Mouse (Mus musculus): Measurements from ENCODE around the gene Crlf2. TPM values are rescaled to one million over a fixed set of nuclear protein-coding genes. Genes with fewer than 3 reads are reported as not detected.

The Crlf2 gene
- 10 to 100 TPM; 80.7 to 96.0 TPM for polyA plus RNA-seq (2017; shearing (Covaris generic))

DNA sequence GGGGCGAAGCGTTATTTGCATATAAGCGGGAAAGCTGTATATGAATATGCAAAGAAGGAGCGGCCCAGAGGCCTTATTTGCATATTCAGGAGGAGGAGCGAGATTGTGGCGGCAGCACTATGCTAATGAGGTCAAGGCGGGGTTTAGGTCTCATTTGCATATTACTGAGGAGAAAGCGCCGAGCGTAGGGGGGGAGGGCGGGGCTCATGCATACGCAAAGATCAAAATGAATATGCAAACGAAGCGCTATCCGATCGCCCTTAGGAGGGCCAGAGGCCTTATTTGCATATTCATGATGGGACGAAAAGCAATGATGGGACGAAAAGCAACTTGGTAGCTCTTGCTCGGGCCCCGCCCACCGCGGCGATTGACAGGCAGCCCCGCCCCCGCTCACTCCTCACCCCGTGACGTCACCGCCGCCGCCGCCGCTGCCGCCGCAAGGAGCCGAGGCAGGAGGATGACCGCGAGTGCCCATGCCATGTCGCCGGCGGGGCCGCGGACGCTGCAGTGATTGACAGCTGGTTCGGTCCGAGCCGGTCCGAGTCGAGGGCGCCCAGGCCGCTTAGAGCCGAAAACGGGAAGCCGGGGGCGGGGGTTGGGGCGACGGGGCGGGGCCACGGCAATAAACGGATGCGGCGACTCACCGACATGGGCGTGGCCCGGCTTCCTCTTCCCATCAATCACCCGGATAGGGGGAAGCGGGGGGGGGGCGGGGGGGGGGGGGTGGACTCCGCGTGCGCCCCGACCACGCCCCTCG is at the start of gene Crlf2:
Crlf2 (minus strand) TSS at position 590 of the 757 bp plus-strand sequence.

Other genes starting within 250 kb of the Crlf2 start
- gene Vmn2r16, start 228.8 kb downstream of the Crlf2 start, polyA plus RNA-seq (2017; shearing (Covaris generic)), result not detected
- under 1 TPM; 0.08 to 0.34 TPM for gene Vmn2r17, start 139.3 kb downstream of the Crlf2 start, polyA plus RNA-seq (2017; shearing (Covaris generic))
- gene 5430403G16Rik, start 132.0 kb upstream of the Crlf2 start, polyA plus RNA-seq (2017; shearing (Covaris generic)), result 1 to 10 TPM; 6.0 to 8.3 TPM
- gene 4930522L14Rik, start 192.9 kb upstream of the Crlf2 start, polyA plus RNA-seq (2017; shearing (Covaris generic)), result 10 to 100 TPM; 13.7 to 14.7 TPM

Measured in inflammation-experienced regulatory T-cells (primary cell).